Mouse (Mus musculus) embryonic facial prominence, embryonic 10.5 days (tissue): ENCODE data around the gene Cul7. TPM values are rescaled to one million over a fixed set of nuclear protein-coding genes. Genes with fewer than 3 reads are reported as not detected.

Experiments used
- DNase-seq: peaks from one replicate; pipeline ENCODE4 v3.0.0-alpha.2; 2017; ENCODE audit warnings: low spot score
- H3K27ac ChIP-seq: fragments of 300-500 bp; sonication (generic); replicated peaks from 2 replicates; pipeline ENCODE4 v1.5.1; 2016; ENCODE audit warnings: mild to moderate bottlenecking
- H3K27me3 ChIP-seq: fragments of 300-500 bp; sonication (generic); replicated peaks from 2 replicates; pipeline ENCODE4 v1.6.1; 2016; ENCODE audit warnings: low read depth, mild to moderate bottlenecking; ENCODE audit not compliant: poor library complexity, severe bottlenecking
- H3K36me3 ChIP-seq: fragments of 300-500 bp; sonication (generic); replicated peaks from 2 replicates; pipeline ENCODE4 v1.6.1; 2016; ENCODE audit warnings: mild to moderate bottlenecking, moderate library complexity
- H3K4me1 ChIP-seq: fragments of 300-500 bp; sonication (generic); 2 replicates; pipeline ENCODE4 v1.6.1; 2016
- H3K4me3 ChIP-seq: fragments of 300-500 bp; sonication (generic); 2 replicates; pipeline ENCODE4 v1.5.1; 2016; ENCODE audit warnings: mild to moderate bottlenecking, moderate library complexity
- H3K9me3 ChIP-seq: fragments of 300-500 bp; sonication (generic); 2 replicates; pipeline ENCODE4 v1.6.1; 2016; ENCODE audit warnings: mild to moderate bottlenecking
- WGBS: fragments of 180-500 bp; shearing (Covaris S2); methylation state at CpG from one replicate; pipeline ENCODE4 v1.1.7; 2016; 5-methylcytosine and 5-hydroxymethylcytosine counted together
- polyA plus RNA-seq: library from polyadenylated mRNA; unstranded; fragments of >200 nt; fragmentation: Nextera tagmentation; extraction: Ambion mirVana; gene quantifications from 2 replicates; pipeline ENCODE4 v1.2.1, GENCODE M21; 2016

Cul7 gene
- polyA plus RNA-seq, 1 experiment from 2014 or later, result 46.9 TPM

- WGBS, result under 1% methylated on average over 34 of the region's 34 CpGs
- Histone ChIP-seq H3K27me3 (no peaks in the 10 kb centered on the region), H3K27ac (peak overlapping the region; percentile 86), H3K36me3 (peaks cover 67% of the 10 kb centered on the region), H3K4me1 (peaks cover 43% of the 10 kb centered on the region), H3K4me3 (peak overlapping the region; percentile 74), H3K9me3 (no peaks in the 10 kb centered on the region)
- DNase-seq, result peak; percentile 79
Observed at GRCm38 (mm10) chr17:46679843-46680759, 30.0 kb downstream of the Cul7 start.

- Histone ChIP-seq H3K27me3 (no peaks in the 10 kb centered on the region), H3K9me3 (no peaks in the 10 kb centered on the region), H3K36me3 (peaks cover 67% of the 10 kb centered on the region), H3K4me3 (peak within 1 kb of the TSS; percentile 74), H3K27ac (peak within 1 kb of the TSS; percentile 86), H3K4me1 (peaks cover 38% of the 10 kb centered on the region)
- WGBS, result under 1% methylated on average over 49 of the region's 49 CpGs
- peak; percentile 100 for DNase-seq
Observed at GRCm38 (mm10) chr17:46680760-46681373, 30.7 kb downstream of the Cul7 start, which contains the start of gene Klhdc3. Gene Klhdc3 (minus strand): TSS chr17:46680914.

DNA sequence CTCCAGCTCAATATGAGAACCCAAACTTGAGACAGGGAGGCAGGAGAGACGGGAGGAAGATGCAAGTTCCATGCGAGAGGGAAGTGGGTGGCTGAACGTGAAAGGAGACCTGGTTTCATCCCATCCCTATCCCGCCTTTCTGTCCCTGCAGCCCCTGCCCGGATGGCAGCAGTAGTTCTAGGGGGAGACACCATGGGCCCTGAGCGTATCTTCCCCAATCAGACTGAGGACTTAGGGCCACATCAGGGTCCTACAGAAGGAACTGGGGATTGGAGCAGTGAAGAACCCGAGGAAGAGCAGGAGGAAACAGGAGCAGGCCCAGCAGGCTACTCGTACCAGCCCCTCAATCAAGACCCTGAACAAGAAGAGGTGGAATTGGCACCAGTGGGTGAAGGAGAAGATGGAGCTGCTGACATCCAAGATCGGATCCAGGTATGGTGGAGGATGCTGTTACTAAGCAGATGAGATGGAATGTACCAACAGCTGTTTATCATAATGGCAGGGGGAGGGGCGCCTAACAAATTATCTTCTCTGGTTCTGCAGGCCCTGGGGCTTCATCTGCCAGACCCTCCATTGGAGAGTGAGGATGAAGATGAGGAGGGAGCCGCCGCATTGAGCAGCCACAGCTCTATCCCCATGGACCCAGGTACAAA is 31.5 kb downstream of the Cul7 start:
- Histone ChIP-seq H3K36me3 (peaks cover 67% of the 10 kb centered on the region), H3K27ac (peak overlapping the region; percentile 86), H3K27me3 (no peaks in the 10 kb centered on the region), H3K9me3 (no peaks in the 10 kb centered on the region), H3K4me3 (peak overlapping the region; percentile 74), H3K4me1 (peaks cover 38% of the 10 kb centered on the region)
- DNase-seq, result peak; percentile 23
- WGBS, result 24% methylated on average over 12 of the region's 12 CpGs

DNA sequence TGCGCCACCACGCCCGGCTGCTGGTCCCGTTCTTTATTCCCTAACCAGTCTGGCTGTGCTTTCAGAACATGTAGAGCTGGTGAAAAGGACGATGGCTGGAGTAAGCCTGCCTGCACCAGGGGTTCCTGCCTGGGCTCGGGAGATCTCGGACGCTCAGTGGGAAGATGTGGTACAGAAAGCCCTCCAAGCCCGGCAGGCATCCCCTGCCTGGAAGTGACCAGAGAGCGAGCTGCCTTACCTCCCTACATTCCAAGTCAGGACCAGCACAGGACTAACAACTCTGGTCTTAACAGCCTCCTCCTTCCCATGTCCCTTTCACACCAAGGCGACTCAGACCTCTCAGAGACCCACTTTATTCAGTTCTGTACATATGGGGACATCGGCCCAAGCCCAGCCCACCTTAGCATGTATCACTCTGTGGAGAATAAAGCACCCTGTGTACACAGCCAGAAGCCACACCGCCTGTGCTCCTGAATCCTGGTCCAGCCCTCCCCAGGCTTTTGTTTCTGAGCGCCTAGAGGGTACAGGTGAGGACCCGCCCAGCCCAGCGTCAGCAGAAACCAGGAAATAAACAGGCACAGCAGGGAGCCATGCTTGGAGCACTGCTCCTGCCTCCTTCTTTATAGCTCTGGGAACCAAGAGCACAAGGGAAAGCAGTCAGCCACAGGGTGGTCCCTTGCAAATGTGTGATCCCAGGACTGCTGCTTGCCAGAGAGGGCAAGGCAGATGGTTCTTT is 32.7 kb downstream of the Cul7 start:
- no peak overlapping the region for H3K4me3 ChIP-seq
- peaks cover 37% of the 10 kb centered on the region for H3K4me1 ChIP-seq
- H3K36me3 ChIP-seq, result peaks cover 67% of the 10 kb centered on the region
- no peak overlapping the region for H3K27ac ChIP-seq
- DNase-seq, result no peak
- H3K27me3 ChIP-seq, result no peaks in the 10 kb centered on the region
- no peaks in the 10 kb centered on the region for H3K9me3 ChIP-seq
- 83% methylated on average over 16 of the region's 16 CpGs for WGBS

DNA sequence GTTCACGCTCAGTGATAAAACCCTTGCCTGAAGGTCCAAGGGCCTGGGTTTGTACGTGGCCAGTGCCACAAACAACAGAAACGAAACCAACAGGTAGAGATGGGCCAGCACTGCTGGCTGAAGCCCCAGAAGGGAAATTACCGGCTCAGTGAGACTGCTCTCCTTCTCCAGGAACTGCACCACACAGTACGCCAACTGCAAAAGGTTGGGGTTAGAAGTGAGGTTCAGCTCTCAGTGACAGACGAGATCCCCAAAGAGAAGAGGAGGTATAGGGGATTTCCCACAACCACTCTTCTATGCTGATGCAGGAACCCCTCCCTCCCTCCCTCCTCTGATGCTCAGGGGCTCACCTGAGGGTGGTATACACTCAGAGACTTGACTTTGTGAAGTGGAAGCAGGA is 35.8 kb downstream of the Cul7 start:
- no peak for DNase-seq
- peaks cover 79% of the 10 kb centered on the region for H3K36me3 ChIP-seq
- WGBS, result 91% methylated on average over 6 of the region's 6 CpGs

GRCm38 (mm10) chr17:46690665-46691064 is 40.5 kb downstream of the Cul7 start:
- Histone ChIP-seq H3K27me3 (no peaks in the 10 kb centered on the region), H3K36me3 (peaks cover 80% of the 10 kb centered on the region), H3K4me1 (no peaks in the 10 kb centered on the region), H3K27ac (no peak overlapping the region), H3K4me3 (no peak overlapping the region), H3K9me3 (no peaks in the 10 kb centered on the region)
- WGBS, result 94% methylated on average over 12 of the region's 12 CpGs
- no peak for DNase-seq

More for the DNA sequence above, 35.8 kb downstream of the Cul7 start:
- no peaks in the 10 kb centered on the region for H3K9me3 ChIP-seq
- no peaks in the 10 kb centered on the region for H3K27me3 ChIP-seq
- H3K4me1 ChIP-seq, result peaks cover 12% of the 10 kb centered on the region
- H3K4me3 ChIP-seq, result no peak overlapping the region
- H3K27ac ChIP-seq, result no peak overlapping the region

DNA sequence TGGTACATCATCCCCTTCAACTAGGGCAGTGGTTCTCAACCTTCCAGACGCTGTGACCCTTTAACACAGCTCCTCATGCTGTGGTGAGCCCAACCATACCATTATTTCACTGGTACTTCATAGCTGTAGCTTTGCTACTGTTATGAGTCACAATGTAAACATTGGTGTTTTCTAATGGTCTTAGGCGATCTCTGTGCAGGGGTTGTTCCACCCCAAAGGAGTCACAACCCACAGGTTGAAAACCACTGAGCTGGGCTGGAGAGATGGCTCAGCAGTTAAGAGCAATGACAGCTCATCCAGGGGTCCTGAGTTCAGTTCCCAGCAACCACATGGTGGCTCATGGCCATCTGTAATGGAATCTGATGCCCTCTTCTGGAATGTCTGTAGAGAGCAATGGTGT is 41.3 kb downstream of the Cul7 start:
- 91% methylated on average over 2 of the region's 2 CpGs for WGBS
- H3K4me1 ChIP-seq, result no peaks in the 10 kb centered on the region
- peaks cover 80% of the 10 kb centered on the region for H3K36me3 ChIP-seq

DNA sequence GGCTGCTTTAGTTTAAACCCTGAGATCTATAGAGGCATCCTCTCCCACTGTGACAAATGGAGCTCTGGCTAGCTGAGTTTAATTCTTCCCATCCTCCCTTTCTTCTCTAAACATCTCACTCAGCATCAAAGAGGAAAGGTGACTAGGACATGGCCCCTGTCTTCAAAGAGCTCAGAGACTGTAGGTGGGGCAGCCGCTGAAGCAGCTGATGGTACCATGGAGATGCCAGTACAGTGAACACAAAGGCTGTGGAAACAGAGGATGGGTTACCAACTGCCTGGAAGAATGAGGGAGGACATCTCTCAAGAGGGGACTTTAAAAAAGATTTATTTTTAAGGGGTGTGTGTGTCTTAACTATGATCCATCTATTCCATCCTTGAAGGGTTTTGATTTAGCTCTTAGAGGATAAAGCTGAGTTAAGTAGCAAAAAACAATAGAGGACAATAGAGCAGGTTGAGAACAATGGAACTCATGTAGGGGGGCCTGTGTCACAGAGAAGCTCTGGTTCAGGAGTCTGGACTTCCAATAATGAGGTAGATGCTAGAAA is 44.5 kb downstream of the Cul7 start:
- peaks cover 83% of the 10 kb centered on the region for H3K36me3 ChIP-seq
- no peaks in the 10 kb centered on the region for H3K9me3 ChIP-seq
- H3K27ac ChIP-seq, result no peak overlapping the region
- WGBS, result 85% methylated on average over 1 of the region's 1 CpGs
- no peak for DNase-seq
- H3K4me3 ChIP-seq, result no peak overlapping the region
- H3K27me3 ChIP-seq, result no peaks in the 10 kb centered on the region
- H3K4me1 ChIP-seq, result no peaks in the 10 kb centered on the region

More for the DNA sequence above, 41.3 kb downstream of the Cul7 start:
- DNase-seq, result no peak
- no peaks in the 10 kb centered on the region for H3K9me3 ChIP-seq
- H3K4me3 ChIP-seq, result no peak overlapping the region
- no peak overlapping the region for H3K27ac ChIP-seq
- no peaks in the 10 kb centered on the region for H3K27me3 ChIP-seq

DNA sequence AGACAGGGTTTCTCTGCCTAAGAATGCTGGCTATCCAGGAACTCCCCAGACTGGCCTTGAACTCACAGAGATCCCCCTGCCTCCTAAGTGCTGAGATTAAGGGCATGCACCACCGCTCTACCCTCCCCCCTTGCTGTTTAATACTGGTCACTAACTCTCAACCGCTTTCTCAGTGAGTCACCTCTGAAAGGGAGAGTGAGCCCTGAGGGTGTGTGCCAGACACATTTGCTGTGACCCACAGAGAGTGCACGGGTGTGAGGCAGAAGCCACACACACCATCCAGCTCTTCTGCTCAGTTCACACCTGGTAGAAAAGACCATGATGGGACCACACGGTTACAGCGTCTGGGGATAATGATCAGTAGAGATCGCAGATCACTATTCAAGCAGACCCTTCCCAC is 48.4 kb downstream of the Cul7 start:
- Histone ChIP-seq H3K27me3 (no peaks in the 10 kb centered on the region), H3K27ac (no peak overlapping the region), H3K9me3 (no peaks in the 10 kb centered on the region), H3K4me1 (peaks cover 22% of the 10 kb centered on the region), H3K4me3 (no peak overlapping the region), H3K36me3 (peaks cover 78% of the 10 kb centered on the region)
- WGBS, result 90% methylated on average over 6 of the region's 6 CpGs
- no peak for DNase-seq

- peaks cover 29% of the 10 kb centered on the region for H3K4me1 ChIP-seq
- no peaks in the 10 kb centered on the region for H3K9me3 ChIP-seq
- no peak overlapping the region for H3K27ac ChIP-seq
- H3K4me3 ChIP-seq, result no peak overlapping the region
- DNase-seq, result no peak
- 88% methylated on average over 5 of the region's 5 CpGs for WGBS
- peaks cover 73% of the 10 kb centered on the region for H3K36me3 ChIP-seq
- H3K27me3 ChIP-seq, result no peaks in the 10 kb centered on the region
Observed at GRCm38 (mm10) chr17:46699245-46699644, 49.1 kb downstream of the Cul7 start.

DNA sequence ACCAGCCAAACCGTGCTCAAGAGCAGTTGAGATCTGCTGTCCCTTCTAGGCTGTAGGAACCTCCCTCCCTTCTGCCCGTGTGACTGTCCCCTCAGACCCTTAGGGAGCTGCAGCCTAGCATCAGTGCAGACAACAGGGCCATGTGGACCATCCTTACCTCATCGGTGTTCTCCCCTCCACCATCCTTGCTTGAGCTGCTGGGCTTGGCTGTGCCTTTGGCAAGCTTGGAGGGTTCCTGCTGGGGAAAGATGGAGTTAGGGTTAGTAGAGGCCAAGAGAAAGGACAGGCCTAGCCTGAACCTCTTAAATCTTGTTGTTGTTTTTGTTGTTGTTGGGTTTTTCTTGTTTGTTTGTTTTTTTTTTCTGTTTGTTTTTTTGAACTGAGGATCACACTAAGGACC is 49.8 kb downstream of the Cul7 start:
- peaks cover 72% of the 10 kb centered on the region for H3K36me3 ChIP-seq
- no peak overlapping the region for H3K27ac ChIP-seq
- H3K4me1 ChIP-seq, result peaks cover 30% of the 10 kb centered on the region
- 89% methylated on average over 3 of the region's 3 CpGs for WGBS
- DNase-seq, result no peak
- no peaks in the 10 kb centered on the region for H3K27me3 ChIP-seq
- no peak overlapping the region for H3K4me3 ChIP-seq
- H3K9me3 ChIP-seq, result no peaks in the 10 kb centered on the region

GRCm38 (mm10) chr17:46701489-46701888 is 51.4 kb downstream of the Cul7 start:
- Histone ChIP-seq H3K27ac (no peak overlapping the region), H3K4me3 (no peak overlapping the region), H3K4me1 (peaks cover 43% of the 10 kb centered on the region), H3K27me3 (no peaks in the 10 kb centered on the region), H3K36me3 (peaks cover 58% of the 10 kb centered on the region), H3K9me3 (no peaks in the 10 kb centered on the region)
- 86% methylated on average over 12 of the region's 12 CpGs for whole genome bisulfite sequencing
- no peak for DNase-seq
